Mouse (Mus musculus): ENCODE results near the gene Nat14. TPM values are rescaled to one million over a fixed set of nuclear protein-coding genes. Genes with fewer than 3 reads are reported as not detected.

Gene Nat14
- total RNA-seq, 1 experiment, result 1.7 TPM

- H3K4me3 ChIP-seq (ENCODE audit: insufficient read depth in 1 of 2, low read depth in 1 of 2, low read length in 2 of 2, poor library complexity in 1 of 2, severe bottlenecking in 1 of 2), result no peak overlapping the region
- DNase-seq (ENCODE audit: low read depth, low spot score), result no peak
- H3K27ac ChIP-seq (ENCODE audit: insufficient read depth, low read depth, low read length, poor library complexity, severe bottlenecking), result no peak overlapping the region
- in situ Hi-C loops (cut with MboI; ENCODE audit: low sequenced_read_pairs in 2 of 2, unreplicated experiment in 2 of 2), result no loop called here
- no peak overlapping the region for H3K9ac ChIP-seq (ENCODE audit: insufficient read depth, low read depth, low read length, poor library complexity, severe bottlenecking)
- H3K9me3 ChIP-seq (ENCODE audit: control insufficient read depth, insufficient read depth, low read depth, low read length), result no peaks in the 10 kb centered on the region
- peaks cover 0 to 6% of the 10 kb centered on the region in 2 experiments; a peak in 1 of 4 replicates for H3K4me1 ChIP-seq (ENCODE audit: control insufficient read depth in 2 of 2, insufficient read depth in 2 of 2, low read length in 2 of 2, poor library complexity in 1 of 2)
- no peak for TF ChIP-seq MAFK (IDR thresholded peaks at IDR 0.05; ENCODE audit: insufficient read depth, low read depth, low read length)
- TF ChIP-seq HCFC1 (IDR thresholded peaks at IDR 0.05; ENCODE audit: borderline replicate concordance, insufficient read depth, low read length), result no peak
- no peak for TF ChIP-seq ZNF384 (IDR thresholded peaks at IDR 0.05; ENCODE audit: low read depth, low read length)
- TF ChIP-seq ZC3H11A (IDR thresholded peaks at IDR 0.05; ENCODE audit: borderline replicate concordance, low read depth, low read length), result no peak
- no peak for TF ChIP-seq CHD2 (IDR thresholded peaks at IDR 0.05; ENCODE audit: low read depth, low read length)
- H3K36me3 ChIP-seq (ENCODE audit: control insufficient read depth, insufficient read depth, low read length, poor library complexity, severe bottlenecking), result no peaks in the 10 kb centered on the region; the same call in 1 of the 2 replicates
These were observed 35.1 kb upstream of the Nat14 start for GRCm38 (mm10) chr7:4886680-4887079.

- no peaks in the 10 kb centered on the region; the same call in 1 of the 2 replicates for H3K36me3 ChIP-seq (ENCODE audit: control insufficient read depth, insufficient read depth, low read length, poor library complexity, severe bottlenecking)
- peaks cover 7 to 36% of the 10 kb centered on the region in 2 experiments for H3K4me1 ChIP-seq (ENCODE audit: control insufficient read depth in 2 of 2, insufficient read depth in 2 of 2, low read length in 2 of 2, poor library complexity in 1 of 2)
- H3K9me3 ChIP-seq (ENCODE audit: control insufficient read depth, insufficient read depth, low read depth, low read length), result no peaks in the 10 kb centered on the region
- peak overlapping the region; percentile 51; the same call in 1 of the 2 replicates for H3K9ac ChIP-seq (ENCODE audit: insufficient read depth, low read depth, low read length, poor library complexity, severe bottlenecking)
- DNase-seq (ENCODE audit: low read depth, low spot score), result no peak
- H3K4me3 ChIP-seq (ENCODE audit: insufficient read depth in 1 of 2, low read depth in 1 of 2, low read length in 2 of 2, poor library complexity in 1 of 2, severe bottlenecking in 1 of 2), result peak overlapping the region in 1 of 2 experiments; percentile 8; a peak in 1 of 4 replicates
- in situ Hi-C loops (cut with MboI; ENCODE audit: low sequenced_read_pairs in 2 of 2, unreplicated experiment in 2 of 2), result no loop called here
- H3K27ac ChIP-seq (ENCODE audit: insufficient read depth, low read depth, low read length, poor library complexity, severe bottlenecking), result peak overlapping the region; percentile 56; the same call in 1 of the 2 replicates
- no peak for TF ChIP-seq ZC3H11A (IDR thresholded peaks at IDR 0.05; ENCODE audit: borderline replicate concordance, low read depth, low read length)
- no peak for TF ChIP-seq CHD2 (IDR thresholded peaks at IDR 0.05; ENCODE audit: low read depth, low read length)
- no peak for TF ChIP-seq HCFC1 (IDR thresholded peaks at IDR 0.05; ENCODE audit: borderline replicate concordance, insufficient read depth, low read length)
- no peak for TF ChIP-seq ZNF384 (IDR thresholded peaks at IDR 0.05; ENCODE audit: low read depth, low read length)
- TF ChIP-seq MAFK (IDR thresholded peaks at IDR 0.05; ENCODE audit: insufficient read depth, low read depth, low read length), result no peak
These were observed 26.6 kb upstream of the Nat14 start for GRCm38 (mm10) chr7:4895186-4895585.

- H3K9me3 ChIP-seq (ENCODE audit: control insufficient read depth, insufficient read depth, low read depth, low read length), result no peaks in the 10 kb centered on the region
- no peak for TF ChIP-seq ZNF384 (IDR thresholded peaks at IDR 0.05; ENCODE audit: low read depth, low read length)
- no peak for DNase-seq (ENCODE audit: low read depth, low spot score)
- peak overlapping the region; percentile 47 to 59 for H3K4me3 ChIP-seq (ENCODE audit: insufficient read depth in 1 of 2, low read depth in 1 of 2, low read length in 2 of 2, poor library complexity in 1 of 2, severe bottlenecking in 1 of 2)
- peaks cover 3% of the 10 kb centered on the region; the same call in 1 of the 2 replicates for H3K36me3 ChIP-seq (ENCODE audit: control insufficient read depth, insufficient read depth, low read length, poor library complexity, severe bottlenecking)
- in situ Hi-C loops (cut with MboI; ENCODE audit: low sequenced_read_pairs in 2 of 2, unreplicated experiment in 2 of 2), result no loop called here
- H3K27ac ChIP-seq (ENCODE audit: insufficient read depth, low read depth, low read length, poor library complexity, severe bottlenecking), result peak overlapping the region; percentile 68; the same call in 1 of the 2 replicates
- peak overlapping the region; percentile 69 for H3K9ac ChIP-seq (ENCODE audit: insufficient read depth, low read depth, low read length, poor library complexity, severe bottlenecking)
- peaks cover 8 to 36% of the 10 kb centered on the region in 2 experiments for H3K4me1 ChIP-seq (ENCODE audit: control insufficient read depth in 2 of 2, insufficient read depth in 2 of 2, low read length in 2 of 2, poor library complexity in 1 of 2)
These were observed 22.8 kb upstream of the Nat14 start for GRCm38 (mm10) chr7:4898851-4899648.

- H3K27ac ChIP-seq (ENCODE audit: insufficient read depth, low read depth, low read length, poor library complexity, severe bottlenecking), result peak overlapping the region; percentile 80; the same call in 1 of the 2 replicates
- DNase-seq (ENCODE audit: low read depth, low spot score), result no peak
- H3K36me3 ChIP-seq (ENCODE audit: control insufficient read depth, insufficient read depth, low read length, poor library complexity, severe bottlenecking), result 0 out of 2 replicates have a peak, but pooled peaks cover 3% of the 10 kb centered on the region
- no peak for TF ChIP-seq ZC3H11A (IDR thresholded peaks at IDR 0.05; ENCODE audit: borderline replicate concordance, low read depth, low read length)
- TF ChIP-seq HCFC1 (IDR thresholded peaks at IDR 0.05; ENCODE audit: borderline replicate concordance, insufficient read depth, low read length), result no peak
- no peak for TF ChIP-seq MAFK (IDR thresholded peaks at IDR 0.05; ENCODE audit: insufficient read depth, low read depth, low read length)
- TF ChIP-seq CHD2 (IDR thresholded peaks at IDR 0.05; ENCODE audit: low read depth, low read length), result no peak
- TF ChIP-seq ZNF384 (IDR thresholded peaks at IDR 0.05; ENCODE audit: low read depth, low read length), result no peak
- in situ Hi-C loops (cut with MboI; ENCODE audit: low sequenced_read_pairs in 2 of 2, unreplicated experiment in 2 of 2), result no loop called here
- H3K9me3 ChIP-seq (ENCODE audit: control insufficient read depth, insufficient read depth, low read depth, low read length), result no peaks in the 10 kb centered on the region
- peaks cover 6 to 30% of the 10 kb centered on the region in 2 experiments; a peak in 3 of 4 replicates for H3K4me1 ChIP-seq (ENCODE audit: control insufficient read depth in 2 of 2, insufficient read depth in 2 of 2, low read length in 2 of 2, poor library complexity in 1 of 2)
- H3K4me3 ChIP-seq (ENCODE audit: insufficient read depth in 1 of 2, low read depth in 1 of 2, low read length in 2 of 2, poor library complexity in 1 of 2, severe bottlenecking in 1 of 2), result peak overlapping the region; percentile 47 to 59
- H3K9ac ChIP-seq (ENCODE audit: insufficient read depth, low read depth, low read length, poor library complexity, severe bottlenecking), result peak overlapping the region; percentile 69; the same call in 1 of the 2 replicates
These were observed 21.9 kb upstream of the Nat14 start for GRCm38 (mm10) chr7:4899649-4900522.

Measured in ES-E14 (cell line).